Mouse (Mus musculus) left cerebral cortex, postnatal 10 days (tissue): Measurements from ENCODE around the gene Iltifb. TPM values are rescaled to one million over a fixed set of nuclear protein-coding genes. Genes with fewer than 3 reads are reported as not detected.
A peak's percentile ranks its signal among the peaks of the same experiment; 100 is the strongest.
"Not testable (repeated sequence)": the region's sequence is repeated elsewhere in the genome, so short reads cannot be mapped to it uniquely, and the experiment has no call there.

Source experiments
- DNase-seq, 2 experiments: peaks; one replicate each; pipeline ENCODE4 v3.0.0; 2021 to 2022; ENCODE audit warnings: low spot score in 2 of 2, mixed read lengths in 1 of 2; ENCODE audit errors: extremely low spot score in 1 of 2
- intact Hi-C: fragments of 180-260 bp; cut with DNase I; formaldehyde crosslinking; loops from one replicate; pipeline ENCODE4 v1.15.1; 2025
- total RNA-seq, 2 experiments: library from RNA; stranded (reverse); gene quantifications; 2 replicates each; pipeline ENCODE4 v1.2.3; 2021

Iltifb gene
- under 1 TPM in 1 of 2 experiments, not detected in 1; 0.51 TPM for total RNA-seq

GRCm38 (mm10) chr10:118294938-118295337, at the start of gene Iltifb:
Iltifb (minus strand) TSS chr10:118295038.
- no peak for DNase-seq
- intact Hi-C loops = no loop called here

- intact Hi-C loops, DNase-seq: not testable (repeated sequence)
Observed at GRCm38 (mm10) chr10:118343155-118343554, 48.3 kb upstream of the Iltifb start, which contains the start of gene Gm9046. Gm9046 (minus strand) TSS chr10:118343255.

GRCm38 (mm10) chr10:118337731-118338130, 42.9 kb upstream of the Iltifb start, which contains the start of gene Gm9045:
Gm9045 (minus strand) TSS chr10:118337831.
- intact Hi-C loops, DNase-seq: not testable (repeated sequence)

- DNase-seq, intact Hi-C loops: not testable (repeated sequence)
Observed at GRCm38 (mm10) chr10:118332308-118332707, 37.5 kb upstream of the Iltifb start, which contains the start of gene Gm9044. Gm9044 (minus strand) TSS chr10:118332408.

GRCm38 (mm10) chr10:118326869-118327268, 32.0 kb upstream of the Iltifb start, which contains the start of gene Gm9040:
Gm9040 (minus strand) TSS chr10:118326969.
- DNase-seq, intact Hi-C loops: not testable (repeated sequence)

- DNase-seq = no peak
- intact Hi-C loops = no loop called here
Observed at GRCm38 (mm10) chr10:118319024-118319423, 24.2 kb upstream of the Iltifb start.

- DNase-seq, intact Hi-C loops: not testable (repeated sequence)
Observed at GRCm38 (mm10) chr10:118302133-118302532, 7.3 kb upstream of the Iltifb start.

GRCm38 (mm10) chr10:118283016-118283415, 11.8 kb downstream of the Iltifb start:
- DNase-seq, intact Hi-C loops: not testable (repeated sequence)

GRCm38 (mm10) chr10:118282565-118282964, 12.3 kb downstream of the Iltifb start:
- DNase-seq, intact Hi-C loops: not testable (repeated sequence)

GRCm38 (mm10) chr10:118278069-118278468, 16.8 kb downstream of the Iltifb start:
- DNase-seq, intact Hi-C loops: not testable (repeated sequence)

GRCm38 (mm10) chr10:118271416-118271815, 23.4 kb downstream of the Iltifb start:
- DNase-seq, intact Hi-C loops: not testable (repeated sequence)

- DNase-seq, intact Hi-C loops: not testable (repeated sequence)
Observed at GRCm38 (mm10) chr10:118268812-118269211, 26.0 kb downstream of the Iltifb start.

- intact Hi-C loops, DNase-seq: not testable (repeated sequence)
Observed at GRCm38 (mm10) chr10:118258388-118258787, 36.5 kb downstream of the Iltifb start, which contains the start of gene Gm32802. Gm32802 (plus strand) TSS chr10:118258688.

- DNase-seq = peak; percentile 19 to 37
- intact Hi-C loops = no loop called here
Observed at GRCm38 (mm10) chr10:118250852-118251295, 44.0 kb downstream of the Iltifb start.

- DNase-seq = peak in 1 of 2 experiments; percentile 24
- intact Hi-C loops = not testable (repeated sequence)
Observed at GRCm38 (mm10) chr10:118249006-118249595, 45.7 kb downstream of the Iltifb start.

GRCm38 (mm10) chr10:118240680-118241079, 54.2 kb downstream of the Iltifb start, which contains the start of gene Gm32717:
Gm32717 (minus strand) TSS chr10:118240780.
- DNase-seq, intact Hi-C loops: not testable (repeated sequence)
